Mouse (Mus musculus) monocyte, adult 2 months (primary cell): ENCODE results near the gene Izumo1r.
"Not testable (repeated sequence)": the region's sequence is repeated elsewhere in the genome, so short reads cannot be mapped to it uniquely, and the experiment has no call there.

Source experiments
- DNase-seq, 2 experiments: peaks; one replicate each; pipeline ENCODE4 v3.0.0; 2022; ENCODE audit warnings: low spot score in 2 of 2, low read depth in 1 of 2

Izumo1r gene

GRCm38 (mm10) chr9:14905956-14906355 is 2.2 kb upstream of the Izumo1r start:
- no peak for DNase-seq

DNA sequence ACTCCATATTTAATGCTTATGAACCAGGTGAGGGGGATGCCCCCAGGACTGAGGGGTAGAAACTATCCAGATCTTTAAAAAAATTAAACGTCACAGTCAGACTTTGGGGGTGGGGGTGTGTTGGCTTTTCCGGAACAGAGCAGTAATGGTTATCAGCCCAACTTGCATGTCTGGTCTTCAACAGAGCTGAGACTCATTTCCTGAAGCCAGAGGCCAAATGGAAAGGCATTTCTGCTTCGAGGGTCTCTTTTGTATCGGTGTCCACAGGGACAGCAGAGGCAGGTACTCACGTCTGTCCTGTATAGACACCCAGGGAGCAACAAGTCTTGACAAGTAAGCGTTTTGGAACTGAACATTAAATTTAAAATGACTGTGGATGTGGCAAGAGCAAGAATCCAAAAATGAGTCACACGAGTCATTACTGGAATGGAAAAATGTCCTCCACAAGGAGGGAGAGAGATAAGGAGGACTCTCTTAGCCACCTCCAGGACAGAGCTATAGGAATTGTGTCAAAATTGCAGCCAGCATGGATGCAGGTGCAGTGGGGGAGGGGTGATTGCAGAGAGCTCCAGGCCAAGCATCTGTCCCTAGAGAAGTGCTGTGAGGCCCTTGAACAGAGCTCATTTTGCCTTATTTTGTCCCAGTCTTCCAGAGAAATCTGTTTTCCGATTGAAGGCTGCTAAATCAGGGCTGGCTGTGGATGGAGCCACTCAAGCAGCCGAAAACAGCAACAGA is 1.2 kb upstream of the Izumo1r start:
- no peak for DNase-seq

DNA sequence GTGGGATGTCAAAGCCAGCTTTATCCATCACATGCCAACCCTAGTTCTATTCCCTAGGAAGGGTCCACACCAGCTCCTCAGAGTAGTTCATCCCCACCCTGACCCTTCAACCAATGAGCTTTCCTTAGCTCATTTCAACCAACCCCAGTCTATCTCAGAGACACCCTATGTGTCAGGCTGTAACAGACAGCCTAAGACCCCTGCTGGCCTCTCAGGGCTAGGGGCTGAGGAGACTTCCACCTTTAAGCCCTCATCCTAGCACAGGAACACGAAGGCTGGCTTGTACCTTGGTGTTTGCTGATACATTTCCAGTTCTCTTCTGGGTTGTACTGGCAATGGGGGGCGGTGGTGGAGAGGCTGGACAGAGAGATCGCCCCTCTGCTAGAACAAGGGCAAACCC is 743 bp downstream of the Izumo1r start:
- DNase-seq = no peak

DNA sequence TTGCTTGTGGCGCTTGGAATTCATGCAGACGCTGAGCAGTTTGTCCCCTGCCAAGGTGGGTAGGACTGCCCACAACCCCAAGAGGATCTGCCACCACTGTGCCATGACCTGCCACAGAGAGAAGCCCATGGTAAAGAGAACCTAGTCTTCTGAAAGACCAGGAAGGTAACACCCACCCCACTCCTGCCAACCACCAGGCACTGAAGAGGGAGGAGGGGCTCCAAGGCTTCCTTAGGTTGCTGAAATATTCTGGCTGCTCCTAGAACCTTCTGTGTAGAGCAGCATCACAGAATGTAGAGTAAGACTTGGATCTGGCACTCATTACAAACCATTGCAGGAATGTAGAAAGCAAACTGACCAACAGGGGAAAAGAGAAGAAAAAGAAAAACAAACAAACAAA is 1.3 kb downstream of the Izumo1r start:
- DNase-seq = no peak

DNA sequence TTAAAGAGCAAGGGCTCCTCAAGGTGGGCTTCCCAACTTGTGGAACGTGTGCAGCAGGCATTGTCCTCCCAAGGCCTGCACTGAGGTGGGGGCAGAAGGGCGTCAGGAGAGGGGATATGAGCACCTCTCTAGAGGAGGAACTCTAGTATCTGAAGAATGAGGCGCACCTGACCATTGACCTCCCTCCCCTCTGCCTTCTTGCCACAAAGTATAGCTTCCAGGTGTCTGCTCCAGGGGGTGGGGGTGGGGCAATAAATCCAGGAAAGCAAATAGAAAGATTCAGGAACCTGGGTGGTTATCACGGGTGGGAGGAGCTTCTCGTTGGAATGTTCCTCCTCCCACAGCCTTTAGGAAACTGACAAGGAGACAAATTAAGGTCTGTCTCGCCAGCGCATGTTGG is 2.0 kb downstream of the Izumo1r start:
- DNase-seq = no peak

GRCm38 (mm10) chr9:14897102-14897501 is 6.6 kb downstream of the Izumo1r start:
- no peak for DNase-seq

GRCm38 (mm10) chr9:14895237-14895835 is 8.4 kb downstream of the Izumo1r start:
- no peak for DNase-seq

GRCm38 (mm10) chr9:14894628-14895027 is 9.1 kb downstream of the Izumo1r start:
- no peak for DNase-seq

DNA sequence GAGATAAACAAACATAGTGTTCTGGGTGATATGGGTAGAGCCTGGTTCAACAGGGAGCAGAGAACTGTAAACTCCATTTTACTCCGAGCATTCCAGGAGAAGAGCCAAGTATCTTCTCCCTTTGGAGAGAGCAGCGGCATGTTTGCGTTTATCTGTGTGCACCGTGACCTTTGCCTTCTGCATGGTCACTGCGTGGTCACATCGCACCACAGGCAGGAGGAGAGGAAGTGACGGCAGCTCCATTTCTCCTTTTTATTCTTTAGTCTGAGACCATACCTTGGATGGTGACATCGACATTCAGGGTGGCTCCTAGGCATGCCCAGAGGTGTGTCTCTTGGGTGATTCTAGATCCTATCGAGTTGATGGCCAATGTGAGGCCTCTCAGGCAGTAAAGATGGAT is 10.4 kb downstream of the Izumo1r start:
- DNase-seq = peak in 1 of 2 experiments; percentile 7

- no peak for DNase-seq
Measured at GRCm38 (mm10) chr9:14891891-14892290, 11.9 kb downstream of the Izumo1r start.

DNA sequence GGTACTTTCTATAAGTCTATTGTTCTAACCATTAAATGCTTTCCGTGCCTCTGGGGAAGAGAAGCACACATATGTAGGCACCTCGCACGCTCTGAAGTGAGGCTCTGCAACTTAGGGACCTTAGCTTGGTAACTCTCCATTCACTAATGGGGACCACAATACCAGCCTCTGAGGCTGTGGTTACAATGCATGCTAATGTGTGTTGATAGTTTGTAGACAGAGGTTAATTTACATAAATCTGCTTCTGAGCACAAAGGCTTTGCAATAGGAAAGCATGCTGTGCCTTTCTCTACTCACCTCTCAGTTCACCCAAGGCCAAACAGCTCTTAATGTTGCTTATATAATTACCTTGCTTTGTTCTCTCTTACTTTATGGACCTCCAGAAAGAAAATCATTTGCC is 13.1 kb downstream of the Izumo1r start:
- DNase-seq = no peak

- DNase-seq = no peak
Measured at GRCm38 (mm10) chr9:14888671-14889070, 15.1 kb downstream of the Izumo1r start.

GRCm38 (mm10) chr9:14887787-14888382 is 15.9 kb downstream of the Izumo1r start:
- no peak for DNase-seq

DNA sequence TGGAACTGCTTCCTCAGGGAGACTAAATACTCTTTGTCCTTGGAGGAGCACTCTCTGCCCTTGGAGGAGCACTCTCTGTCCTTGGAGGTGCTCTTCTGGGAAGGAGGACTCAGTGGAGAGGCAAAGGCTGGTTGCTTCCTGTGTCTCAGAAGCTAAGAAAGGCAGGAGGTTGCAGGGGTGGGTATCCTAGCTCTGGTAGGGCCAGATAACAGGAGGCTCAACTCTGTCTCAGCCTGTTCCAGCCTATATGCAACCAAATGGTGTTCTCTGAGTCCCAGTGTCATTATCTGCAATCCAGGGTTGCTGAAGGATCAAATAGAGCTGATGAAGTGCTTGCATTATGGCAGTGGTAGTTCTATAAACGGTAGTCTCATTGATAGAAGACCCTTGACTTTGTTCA is 17.8 kb downstream of the Izumo1r start:
- no peak for DNase-seq

- no peak for DNase-seq
Measured at GRCm38 (mm10) chr9:14885151-14885550, 18.6 kb downstream of the Izumo1r start.

GRCm38 (mm10) chr9:14884641-14885040 is 19.1 kb downstream of the Izumo1r start:
- DNase-seq = no peak

DNA sequence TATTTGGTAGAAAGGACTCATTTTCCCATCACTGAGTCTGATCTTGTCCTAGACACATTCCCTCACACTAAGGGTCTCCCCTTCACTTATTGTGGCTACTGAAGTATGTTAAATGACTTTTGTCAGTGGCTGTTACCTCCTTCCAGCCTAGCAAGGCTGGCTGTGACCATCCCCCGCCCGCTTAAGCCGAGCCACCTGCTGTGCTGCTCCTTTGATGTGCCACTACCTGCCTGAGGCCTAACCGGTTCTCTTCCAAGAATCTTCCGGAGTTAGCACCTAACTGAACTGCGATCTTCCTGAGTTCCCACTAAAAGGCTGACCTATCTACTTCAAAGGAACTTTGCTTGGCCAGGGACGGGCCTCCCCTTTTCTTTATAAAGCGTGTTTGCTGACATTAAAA is 27.2 kb downstream of the Izumo1r start:
- DNase-seq = not testable (repeated sequence)

DNA sequence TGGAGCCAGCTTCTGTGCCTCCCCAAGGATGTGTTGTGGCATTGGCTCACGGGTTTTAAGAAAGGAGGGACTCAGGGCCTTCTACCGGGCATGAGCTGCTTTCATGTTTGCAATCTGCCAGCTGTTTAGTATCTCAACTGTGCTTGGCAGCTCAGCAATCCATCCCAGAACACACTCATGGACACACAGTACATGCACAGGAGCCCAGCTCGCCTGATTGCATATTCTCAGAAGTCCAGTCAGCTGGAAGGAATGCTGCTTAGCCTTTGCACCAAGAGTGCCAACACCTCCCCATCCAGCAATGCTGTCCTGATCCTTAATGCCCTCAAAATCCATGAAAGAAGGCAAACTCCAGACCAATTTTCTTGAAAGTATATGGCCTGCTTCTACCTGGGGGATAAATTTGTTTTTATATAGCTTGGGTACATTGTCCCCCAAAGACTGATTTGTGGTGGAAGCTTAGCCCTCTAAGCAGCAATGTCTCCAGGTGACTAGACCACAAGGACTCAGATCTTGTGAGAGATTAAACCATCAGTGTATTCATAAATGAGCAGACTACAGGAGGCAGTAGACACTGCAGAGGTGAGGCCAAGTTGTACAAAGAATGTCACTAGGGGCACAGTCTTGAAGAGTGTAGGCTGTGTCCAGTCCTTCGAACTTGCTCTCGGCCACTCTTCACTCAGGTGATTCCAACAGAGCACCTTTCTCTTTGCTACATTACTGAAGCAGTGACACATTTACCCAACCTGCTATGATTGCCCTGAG is 27.8 kb downstream of the Izumo1r start:
- DNase-seq = no peak

- no peak for DNase-seq
Measured at GRCm38 (mm10) chr9:14872181-14872930, 31.4 kb downstream of the Izumo1r start.

DNA sequence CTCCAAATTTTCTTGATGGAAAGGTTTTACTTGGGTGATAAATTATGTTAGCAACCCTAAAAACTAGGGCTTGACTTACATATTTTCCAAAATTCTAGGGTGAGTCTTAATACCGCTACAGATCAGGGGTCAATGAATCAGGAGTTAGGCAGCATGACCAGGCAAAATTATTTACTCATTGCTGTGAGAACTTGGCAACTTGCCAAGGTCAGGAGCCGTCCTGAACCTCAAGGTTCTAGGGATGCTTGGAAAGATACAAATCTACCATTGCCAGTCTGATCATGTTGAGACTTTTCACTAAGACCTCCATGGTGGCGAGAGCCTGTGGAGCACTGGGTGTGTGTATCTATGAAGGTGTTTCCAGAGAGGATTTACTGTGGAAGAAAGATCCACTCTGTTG is 32.2 kb downstream of the Izumo1r start:
- DNase-seq = no peak

GRCm38 (mm10) chr9:14870802-14871201 is 32.9 kb downstream of the Izumo1r start:
- DNase-seq = no peak
